Mouse (Mus musculus): ENCODE measurements around the gene Robo1. TPM values are rescaled to one million over a fixed set of nuclear protein-coding genes. Genes with fewer than 3 reads are reported as not detected.
A peak's percentile ranks its signal among the peaks of the same experiment; 100 is the strongest.

The Robo1 gene
- polyA plus RNA-seq, 1 experiment from 2014 or later, result 40.1 TPM

- no peak for ATAC-seq (ENCODE audit: insufficient number of reproducible peaks, low FRiP score, low TSS enrichment, low read depth)
- no peak overlapping the region for H3K4me3 ChIP-seq (ENCODE audit: low read depth, low read length)
- no peaks in the 10 kb centered on the region for H3K9me3 ChIP-seq (ENCODE audit: control insufficient read depth, low read length)
- no peak for DNase-seq (ENCODE audit: low spot score)
- no peak overlapping the region for H3K4me2 ChIP-seq (ENCODE audit: low read depth, severe bottlenecking)
- no peaks in the 10 kb centered on the region for H3K4me1 ChIP-seq (ENCODE audit: control insufficient read depth, insufficient read depth, low read length)
- H3K27me3 ChIP-seq (ENCODE audit: control insufficient read depth, insufficient read depth, low read length), result no peaks in the 10 kb centered on the region
- no peaks in the 10 kb centered on the region for H3K36me3 ChIP-seq (ENCODE audit: control insufficient read depth, insufficient read depth, low read length)
- WGBS, result 75% methylated on average over 6 of the region's 7 CpGs
- H3K27ac ChIP-seq (replicated peaks; ENCODE audit: low read depth, low read length), result no peak overlapping the region
- H3K9ac ChIP-seq (ENCODE audit: low read length), result no peak overlapping the region
These were observed 325.7 kb downstream of the Robo1 start for GRCm38 (mm10) chr16:72633846-72634245.

- ATAC-seq (ENCODE audit: insufficient number of reproducible peaks, low FRiP score, low TSS enrichment, low read depth), result no peak
- Histone ChIP-seq H3K9me3 (ENCODE audit: control insufficient read depth, low read length) (no peaks in the 10 kb centered on the region), H3K4me3 (ENCODE audit: low read depth, low read length) (no peak overlapping the region), H3K27me3 (ENCODE audit: control insufficient read depth, insufficient read depth, low read length) (no peaks in the 10 kb centered on the region), H3K4me1 (ENCODE audit: control insufficient read depth, insufficient read depth, low read length) (no peaks in the 10 kb centered on the region), H3K27ac (replicated peaks; ENCODE audit: low read depth, low read length) (no peak overlapping the region), H3K36me3 (ENCODE audit: control insufficient read depth, insufficient read depth, low read length) (no peaks in the 10 kb centered on the region), H3K4me2 (ENCODE audit: low read depth, severe bottlenecking) (no peak overlapping the region), H3K9ac (ENCODE audit: low read length) (no peak overlapping the region)
- no peak for DNase-seq (ENCODE audit: low spot score)
- 94% methylated on average over 8 of the region's 8 CpGs for WGBS
These were observed 331.3 kb downstream of the Robo1 start for GRCm38 (mm10) chr16:72639332-72639940.

DNA sequence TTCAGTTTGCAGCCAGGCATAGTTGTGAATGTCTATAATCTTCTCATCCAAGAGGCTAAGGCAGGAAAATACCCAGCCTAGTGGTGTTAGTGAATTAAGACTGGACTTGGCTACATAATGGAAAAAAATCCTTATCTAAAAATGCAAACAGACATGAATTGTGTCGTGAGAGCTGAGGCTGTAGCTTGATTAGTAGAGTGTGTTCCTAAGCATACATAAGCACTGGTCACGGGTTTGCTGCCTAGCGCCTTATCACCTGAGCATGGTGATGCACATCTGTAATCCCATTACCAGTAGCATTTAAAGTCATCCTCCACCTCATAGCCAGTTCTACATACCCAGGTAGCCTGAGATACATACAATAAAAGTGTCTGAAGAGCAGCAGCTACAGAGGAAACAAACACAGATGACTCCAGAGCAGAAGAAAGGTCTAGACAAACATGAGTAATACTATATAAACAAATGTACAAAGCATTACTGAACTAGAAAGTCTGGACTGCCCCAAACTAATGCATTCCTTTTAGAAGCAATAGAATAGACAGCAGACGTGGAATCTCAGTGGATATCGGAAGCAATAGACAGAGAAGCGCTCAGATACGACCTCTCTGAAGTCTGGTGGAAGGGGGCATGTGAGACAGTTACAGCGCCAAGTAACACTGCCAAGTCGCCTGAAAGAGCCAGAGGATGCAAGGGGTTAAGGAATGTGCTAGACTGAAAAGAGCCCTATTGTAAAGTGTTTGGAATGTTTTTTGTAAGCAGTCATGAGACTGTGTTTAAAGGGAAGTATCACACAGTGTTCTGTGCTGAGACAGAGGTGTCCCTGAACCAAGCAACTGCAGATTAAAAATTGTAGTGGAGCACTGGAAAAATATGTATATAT lies 333.1 kb downstream of the Robo1 start:
- WGBS, result 83% methylated on average over 9 of the region's 9 CpGs
- no peak overlapping the region for H3K4me2 ChIP-seq (ENCODE audit: low read depth, severe bottlenecking)
- H3K36me3 ChIP-seq (ENCODE audit: control insufficient read depth, insufficient read depth, low read length), result no peaks in the 10 kb centered on the region
- no peak for DNase-seq (ENCODE audit: low spot score)
- H3K27me3 ChIP-seq (ENCODE audit: control insufficient read depth, insufficient read depth, low read length), result no peaks in the 10 kb centered on the region
- no peaks in the 10 kb centered on the region for H3K9me3 ChIP-seq (ENCODE audit: control insufficient read depth, low read length)
- no peak overlapping the region for H3K27ac ChIP-seq (replicated peaks; ENCODE audit: low read depth, low read length)
- H3K4me1 ChIP-seq (ENCODE audit: control insufficient read depth, insufficient read depth, low read length), result no peaks in the 10 kb centered on the region
- no peak overlapping the region for H3K4me3 ChIP-seq (ENCODE audit: low read depth, low read length)
- ATAC-seq (ENCODE audit: insufficient number of reproducible peaks, low FRiP score, low TSS enrichment, low read depth), result no peak
- no peak overlapping the region for H3K9ac ChIP-seq (ENCODE audit: low read length)

DNA sequence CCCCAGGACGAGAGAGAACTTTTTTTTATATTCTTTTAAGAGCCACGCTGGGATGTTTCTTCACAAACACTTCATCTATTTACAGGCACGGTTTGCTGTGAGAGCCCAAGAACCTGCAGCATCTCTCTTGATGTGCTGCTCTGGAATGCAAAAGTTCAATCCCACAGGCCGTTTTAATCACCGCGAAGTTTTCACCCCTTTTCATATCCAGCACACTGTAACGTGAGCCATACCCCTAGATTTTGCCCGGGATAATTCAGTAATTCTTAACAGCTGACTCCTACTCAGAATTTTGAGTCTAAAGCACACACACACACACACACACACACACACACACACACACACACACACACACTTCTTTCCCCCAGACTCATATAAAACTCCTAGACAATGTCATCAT lies 337.8 kb downstream of the Robo1 start:
- H3K9me3 ChIP-seq (ENCODE audit: control insufficient read depth, low read length), result no peaks in the 10 kb centered on the region
- DNase-seq (ENCODE audit: low spot score), result peak; percentile 49
- H3K36me3 ChIP-seq (ENCODE audit: control insufficient read depth, insufficient read depth, low read length), result no peaks in the 10 kb centered on the region
- H3K4me3 ChIP-seq (ENCODE audit: low read depth, low read length), result no peak overlapping the region
- no peaks in the 10 kb centered on the region for H3K4me1 ChIP-seq (ENCODE audit: control insufficient read depth, insufficient read depth, low read length)
- no peak overlapping the region for H3K9ac ChIP-seq (ENCODE audit: low read length)
- H3K4me2 ChIP-seq (ENCODE audit: low read depth, severe bottlenecking), result no peak overlapping the region
- H3K27me3 ChIP-seq (ENCODE audit: control insufficient read depth, insufficient read depth, low read length), result no peaks in the 10 kb centered on the region
- H3K27ac ChIP-seq (replicated peaks; ENCODE audit: low read depth, low read length), result no peak overlapping the region
- peak; percentile 49; the same call in 1 of the 2 replicates for ATAC-seq (ENCODE audit: insufficient number of reproducible peaks, low FRiP score, low TSS enrichment, low read depth)
- WGBS, result 24% methylated on average over 8 of the region's 8 CpGs

GRCm38 (mm10) chr16:72649314-72649713 lies 341.2 kb downstream of the Robo1 start:
- Histone ChIP-seq H3K36me3 (ENCODE audit: control insufficient read depth, insufficient read depth, low read length) (no peaks in the 10 kb centered on the region), H3K27me3 (ENCODE audit: control insufficient read depth, insufficient read depth, low read length) (no peaks in the 10 kb centered on the region), H3K9ac (ENCODE audit: low read length) (no peak overlapping the region), H3K4me3 (ENCODE audit: low read depth, low read length) (no peak overlapping the region), H3K4me1 (ENCODE audit: control insufficient read depth, insufficient read depth, low read length) (no peaks in the 10 kb centered on the region), H3K4me2 (ENCODE audit: low read depth, severe bottlenecking) (no peak overlapping the region), H3K9me3 (ENCODE audit: control insufficient read depth, low read length) (no peaks in the 10 kb centered on the region), H3K27ac (replicated peaks; ENCODE audit: low read depth, low read length) (no peak overlapping the region)
- WGBS, result 41% methylated on average over 4 of the region's 4 CpGs
- ATAC-seq (ENCODE audit: insufficient number of reproducible peaks, low FRiP score, low TSS enrichment, low read depth), result no peak
- peak; percentile 68 for DNase-seq (ENCODE audit: low spot score)

GRCm38 (mm10) chr16:72655411-72655810 lies 347.3 kb downstream of the Robo1 start:
- Histone ChIP-seq H3K9ac (ENCODE audit: low read length) (no peak overlapping the region), H3K36me3 (ENCODE audit: control insufficient read depth, insufficient read depth, low read length) (no peaks in the 10 kb centered on the region), H3K4me2 (ENCODE audit: low read depth, severe bottlenecking) (no peak overlapping the region), H3K27ac (replicated peaks; ENCODE audit: low read depth, low read length) (no peak overlapping the region), H3K9me3 (ENCODE audit: control insufficient read depth, low read length) (no peaks in the 10 kb centered on the region), H3K4me1 (ENCODE audit: control insufficient read depth, insufficient read depth, low read length) (no peaks in the 10 kb centered on the region), H3K4me3 (ENCODE audit: low read depth, low read length) (no peak overlapping the region), H3K27me3 (ENCODE audit: control insufficient read depth, insufficient read depth, low read length) (no peaks in the 10 kb centered on the region)
- no peak for DNase-seq (ENCODE audit: low spot score)
- no peak for ATAC-seq (ENCODE audit: insufficient number of reproducible peaks, low FRiP score, low TSS enrichment, low read depth)
- 87% methylated on average over 9 of the region's 9 CpGs for WGBS

GRCm38 (mm10) chr16:72662837-72663350 lies 354.8 kb downstream of the Robo1 start:
- Histone ChIP-seq H3K36me3 (ENCODE audit: control insufficient read depth, insufficient read depth, low read length) (no peaks in the 10 kb centered on the region), H3K9ac (ENCODE audit: low read length) (peak overlapping the region; percentile 74), H3K27ac (replicated peaks; ENCODE audit: low read depth, low read length) (peak overlapping the region; percentile 94), H3K4me3 (ENCODE audit: low read depth, low read length) (peak overlapping the region; percentile 79), H3K27me3 (ENCODE audit: control insufficient read depth, insufficient read depth, low read length) (no peaks in the 10 kb centered on the region), H3K9me3 (ENCODE audit: control insufficient read depth, low read length) (no peaks in the 10 kb centered on the region), H3K4me2 (ENCODE audit: low read depth, severe bottlenecking) (peak overlapping the region; percentile 67), H3K4me1 (ENCODE audit: control insufficient read depth, insufficient read depth, low read length) (0 out of 2 replicates have a peak, but pooled peaks cover 5% of the 10 kb centered on the region)
- under 1% methylated on average over 26 of the region's 26 CpGs for WGBS
- ATAC-seq (ENCODE audit: insufficient number of reproducible peaks, low FRiP score, low TSS enrichment, low read depth) (peak; percentile 92), DNase-seq (ENCODE audit: low spot score) (peak; percentile 93)

DNA sequence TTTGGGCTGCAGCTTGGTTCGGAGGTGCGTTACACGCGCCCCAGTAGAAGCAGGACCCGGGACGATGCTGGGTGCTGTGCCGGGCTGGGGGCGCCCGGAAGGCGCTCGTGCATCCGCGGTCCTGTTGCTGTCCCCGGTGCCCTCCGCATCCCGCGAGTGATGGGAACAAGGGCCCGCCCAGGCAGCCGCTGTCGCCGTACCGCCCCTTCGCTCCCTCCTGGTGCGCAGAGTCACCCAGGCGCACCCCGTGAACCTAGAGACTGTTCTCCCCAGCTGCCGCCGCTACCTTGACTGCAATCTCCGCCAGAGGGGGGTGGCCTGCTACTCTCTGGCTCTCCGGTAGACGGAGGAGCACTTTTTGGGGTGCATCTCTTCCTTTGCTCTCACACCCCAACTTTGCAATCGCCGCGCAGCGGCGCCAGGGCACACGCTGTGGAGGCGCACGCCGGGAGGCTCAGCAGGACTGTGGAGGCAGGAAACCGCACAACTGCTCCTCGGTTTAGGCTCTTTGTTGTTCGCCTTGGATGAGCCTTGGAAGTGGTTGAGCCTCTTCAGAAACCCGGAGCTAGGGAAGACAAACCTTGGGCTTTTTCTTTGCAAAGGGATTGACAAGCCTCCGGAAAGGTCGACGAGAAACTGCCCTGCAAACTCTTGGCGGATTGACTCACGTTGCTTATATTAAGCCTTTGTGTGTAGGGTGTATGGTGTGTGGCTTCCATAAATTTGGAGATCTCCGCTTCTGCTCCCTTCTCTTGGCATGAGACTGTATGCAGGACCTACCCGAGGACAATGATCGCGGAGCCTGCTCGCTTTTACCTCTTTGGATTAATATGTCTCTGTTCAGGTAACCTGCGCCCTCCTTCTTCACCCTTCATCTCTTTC lies 355.5 kb downstream of the Robo1 start:
- H3K9ac ChIP-seq (ENCODE audit: low read length), result peak overlapping the region; percentile 74
- peak; percentile 77 for DNase-seq (ENCODE audit: low spot score)
- WGBS, result under 1% methylated on average over 52 of the region's 55 CpGs
- H3K4me3 ChIP-seq (ENCODE audit: low read depth, low read length), result peak overlapping the region; percentile 79
- H3K27ac ChIP-seq (replicated peaks; ENCODE audit: low read depth, low read length), result peak overlapping the region; percentile 94
- H3K9me3 ChIP-seq (ENCODE audit: control insufficient read depth, low read length), result no peaks in the 10 kb centered on the region
- peak overlapping the region; percentile 67 for H3K4me2 ChIP-seq (ENCODE audit: low read depth, severe bottlenecking)
- peak; percentile 63 for ATAC-seq (ENCODE audit: insufficient number of reproducible peaks, low FRiP score, low TSS enrichment, low read depth)
- no peaks in the 10 kb centered on the region for H3K27me3 ChIP-seq (ENCODE audit: control insufficient read depth, insufficient read depth, low read length)
- no peaks in the 10 kb centered on the region for H3K36me3 ChIP-seq (ENCODE audit: control insufficient read depth, insufficient read depth, low read length)
- 0 out of 2 replicates have a peak, but pooled peaks cover 5% of the 10 kb centered on the region for H3K4me1 ChIP-seq (ENCODE audit: control insufficient read depth, insufficient read depth, low read length)
